Mouse (Mus musculus): Measurements from ENCODE around the gene Brd4. TPM values are rescaled to one million over a fixed set of nuclear protein-coding genes. Genes with fewer than 3 reads are reported as not detected.

Brd4 gene
- 16.7 and 17.2 TPM in 2 replicates for polyA plus RNA-seq (2012; rRNA removed)

DNA sequence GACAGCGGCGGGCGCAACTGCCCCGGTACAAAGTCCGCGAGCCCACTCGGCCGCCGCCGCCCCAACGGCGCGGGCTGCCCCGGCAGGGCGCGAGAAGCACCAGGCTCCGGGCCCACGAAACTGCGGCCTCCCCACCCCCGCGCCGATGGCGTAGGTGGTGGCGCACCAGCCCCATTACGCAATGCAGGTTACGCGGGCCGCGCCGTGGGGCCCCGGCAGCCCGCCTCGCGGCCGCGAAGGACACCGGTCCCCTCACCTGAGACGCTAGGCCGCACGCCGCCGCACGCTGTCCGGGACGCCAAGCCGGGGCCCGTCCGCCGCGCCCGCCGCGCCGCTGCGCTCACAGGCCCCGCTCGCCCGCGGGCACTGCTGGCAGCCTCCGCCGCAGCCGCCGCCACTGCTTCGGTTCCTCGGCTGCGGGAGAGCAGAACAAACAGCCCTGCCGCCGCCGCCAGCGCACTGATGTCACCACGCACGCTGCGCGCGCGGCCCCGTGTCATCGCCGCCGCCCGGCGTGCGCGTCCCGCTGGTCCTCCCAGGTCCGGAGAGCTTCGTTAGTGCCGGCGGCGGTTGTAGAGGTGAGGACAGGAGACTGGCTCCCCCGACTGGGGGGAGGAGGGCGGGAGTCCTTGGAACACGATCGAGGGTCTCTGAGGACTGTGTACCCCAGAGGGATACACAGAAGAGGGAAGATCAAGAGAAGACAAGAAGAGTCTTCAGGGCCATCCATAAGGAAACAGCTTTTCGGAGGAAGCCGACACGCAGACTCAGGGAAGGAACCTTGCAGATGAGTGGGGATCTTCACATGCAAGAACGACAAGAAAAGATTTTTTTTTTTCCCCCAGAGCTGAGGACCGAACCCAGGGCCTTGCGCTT, at the start of gene Brd4:
Brd4 (minus strand) TSS at position 461 of the 876 bp plus-strand sequence.

GRCm38 (mm10) chr17:32320597-32321389, 36.3 kb upstream of the Brd4 start, which contains the start of gene Akap8:
Gene Akap8, minus strand, starts transcription at chr17:32321238.

GRCm38 (mm10) chr17:32188863-32189636, 95.5 kb downstream of the Brd4 start, which contains the start of gene Ephx3:
Gene Ephx3, minus strand, starts transcription at chr17:32189549.

GRCm38 (mm10) chr17:32166687-32167086, 117.8 kb downstream of the Brd4 start, which contains the start of gene Notch3:
Gene Notch3, minus strand, starts transcription at chr17:32166852.

Other genes with a start within 250 kb of the Brd4 start
- 2.3 and 4.6 TPM in 2 replicates for gene Rrp1b, start 248.6 kb downstream of the Brd4 start, polyA plus RNA-seq (2012; rRNA removed)
- gene Hsf2bp, start 248.4 kb downstream of the Brd4 start, polyA plus RNA-seq (2012; rRNA removed): 0.16 and 0.17 TPM in 2 replicates
- gene Notch3, start 117.9 kb downstream of the Brd4 start, polyA plus RNA-seq (2012; rRNA removed): 16.0 and 19.8 TPM in 2 replicates
- gene Ephx3, start 95.2 kb downstream of the Brd4 start, polyA plus RNA-seq (2012; rRNA removed): 21.8 and 25.5 TPM in 2 replicates
- gene Akap8, start 36.5 kb upstream of the Brd4 start, polyA plus RNA-seq (2012; rRNA removed): 15.0 and 21.7 TPM in 2 replicates
- 60.1 and 67.0 TPM in 2 replicates for gene Akap8l, start 65.9 kb upstream of the Brd4 start, polyA plus RNA-seq (2012; rRNA removed)
- 18.0 and 18.1 TPM in 2 replicates for gene Wiz, start 104.7 kb upstream of the Brd4 start, polyA plus RNA-seq (2012; rRNA removed)
- gene Rasal3, start 118.9 kb upstream of the Brd4 start, polyA plus RNA-seq (2012; rRNA removed): 1.2 and 2.6 TPM in 2 replicates
- gene Pglyrp2, start 139.4 kb upstream of the Brd4 start, polyA plus RNA-seq (2012; rRNA removed): 0.73 and 0.87 TPM in 2 replicates
- gene Cyp4f39, start 168.0 kb upstream of the Brd4 start, polyA plus RNA-seq (2012; rRNA removed): 21.2 and 27.1 TPM in 2 replicates
- gene Cyp4f17, start 221.3 kb upstream of the Brd4 start, polyA plus RNA-seq (2012; rRNA removed): 3.7 and 5.2 TPM in 2 replicates